Mouse (Mus musculus) urinary bladder, postnatal 10 days (tissue): ENCODE data around the gene Snx29.

Experiments used
- DNase-seq: peaks from one replicate; pipeline ENCODE4 v3.0.0; 2022; ENCODE audit warnings: low spot score

Snx29 gene

DNA sequence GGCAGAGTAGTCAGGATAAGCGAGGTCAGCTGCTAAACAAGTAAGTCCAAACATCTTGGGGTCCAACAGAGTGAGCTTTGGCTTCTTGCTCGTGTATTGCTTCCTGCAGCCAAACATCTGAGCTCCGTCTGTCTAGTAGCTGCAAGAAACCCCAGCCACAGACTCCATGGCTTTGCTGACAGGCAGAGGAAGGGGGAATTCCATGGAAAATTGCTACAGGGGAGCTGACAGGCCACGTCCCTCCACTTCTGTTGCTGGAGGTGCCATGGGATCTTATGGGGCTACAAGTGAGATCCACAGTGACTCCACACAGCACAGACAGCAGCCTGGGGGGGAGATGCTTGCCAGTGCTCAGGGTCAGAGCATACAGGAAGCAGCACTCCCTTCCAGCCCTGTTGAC lies 463.1 kb downstream of the Snx29 start:
- DNase-seq: no peak

DNA sequence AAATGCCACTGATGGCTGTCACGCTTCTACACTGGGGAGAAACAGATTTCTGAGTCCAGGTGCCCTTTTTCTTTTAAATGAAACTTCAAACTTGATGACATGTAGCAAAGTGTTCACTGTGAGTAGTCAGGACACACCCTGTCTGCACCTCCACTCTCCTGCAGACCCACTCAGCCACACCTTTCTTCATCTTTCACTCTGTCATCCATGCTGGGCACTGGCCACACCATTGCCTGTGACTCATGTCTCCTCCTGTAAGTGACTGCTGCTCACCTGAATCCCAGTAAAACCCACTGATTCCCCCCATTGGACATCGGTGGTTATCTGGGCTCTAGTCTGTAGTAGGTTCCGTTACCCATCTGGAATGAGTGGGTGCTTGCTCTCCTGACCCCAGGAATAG lies 467.8 kb downstream of the Snx29 start:
- no peak for DNase-seq

DNA sequence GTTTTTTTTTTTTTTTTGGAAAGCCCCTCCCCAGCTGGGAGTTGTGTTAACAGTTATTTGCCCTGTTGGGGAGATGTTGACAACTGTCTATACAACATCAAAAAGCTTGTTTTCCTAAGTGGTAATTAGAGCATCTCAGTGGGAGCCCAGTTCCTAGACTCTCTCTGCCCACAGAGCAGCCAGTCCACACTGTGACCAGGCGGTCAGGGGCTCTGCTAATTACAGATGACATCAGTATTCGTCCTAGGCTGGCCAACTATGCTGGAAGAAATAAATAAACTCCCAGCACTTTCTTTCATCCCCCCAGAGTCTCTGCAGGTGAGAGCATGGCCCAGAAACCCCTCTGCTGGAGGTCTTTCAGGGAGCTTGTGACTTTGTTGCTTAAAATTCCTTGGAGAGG lies 470.7 kb downstream of the Snx29 start:
- DNase-seq: no peak

DNA sequence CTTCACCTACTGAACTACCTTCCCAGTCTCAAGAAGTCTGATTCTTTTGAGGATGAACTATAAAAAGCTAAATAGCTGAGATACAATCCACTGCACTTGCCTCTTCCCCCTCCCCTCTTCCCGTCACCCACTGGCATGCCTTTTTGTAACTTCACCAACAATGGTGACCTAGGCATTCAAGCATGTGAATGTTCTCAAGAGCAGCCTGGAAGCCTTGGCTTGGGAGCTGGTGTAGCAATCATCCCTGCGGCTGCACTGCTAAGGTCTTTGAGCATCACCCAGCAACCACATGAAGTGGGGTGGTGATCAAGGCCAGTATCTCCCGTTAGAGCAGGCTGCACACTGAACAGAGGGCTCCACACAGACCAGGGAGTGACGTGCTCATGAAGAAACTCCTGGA lies 471.9 kb downstream of the Snx29 start:
- no peak for DNase-seq

DNA sequence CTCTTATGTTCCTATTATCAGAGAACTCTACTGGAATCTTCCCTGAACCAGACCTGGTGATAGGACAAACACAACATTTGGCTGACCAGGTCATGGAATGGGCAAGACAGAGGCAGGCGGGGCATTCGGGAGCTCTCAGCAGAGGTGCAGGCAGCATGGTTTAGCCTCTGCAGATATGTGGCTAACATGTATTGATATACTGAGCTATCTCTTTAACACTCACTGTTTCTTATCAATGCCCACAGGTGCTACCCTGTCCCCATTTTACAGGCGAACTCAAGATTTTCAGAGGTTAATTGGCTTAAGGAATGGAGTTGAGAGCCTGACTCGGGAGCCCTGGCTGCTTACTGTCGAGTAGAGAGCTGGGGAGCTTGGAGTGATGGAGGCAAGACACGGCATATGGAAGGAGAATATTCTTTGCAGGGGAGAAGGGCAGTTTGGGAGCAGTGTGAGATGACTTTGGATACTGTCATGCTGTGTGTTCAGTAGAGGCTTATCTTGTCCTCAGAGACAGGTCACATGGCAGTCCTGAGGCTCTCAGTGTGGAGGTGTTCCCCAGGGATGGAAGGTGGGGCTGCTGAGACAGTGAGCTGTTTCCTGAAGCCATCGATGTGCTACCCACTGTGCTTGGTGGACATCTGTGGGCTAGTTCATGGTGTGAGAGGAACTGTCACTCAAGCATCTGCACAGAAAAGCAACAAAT lies 473.2 kb downstream of the Snx29 start:
- no peak for DNase-seq

DNA sequence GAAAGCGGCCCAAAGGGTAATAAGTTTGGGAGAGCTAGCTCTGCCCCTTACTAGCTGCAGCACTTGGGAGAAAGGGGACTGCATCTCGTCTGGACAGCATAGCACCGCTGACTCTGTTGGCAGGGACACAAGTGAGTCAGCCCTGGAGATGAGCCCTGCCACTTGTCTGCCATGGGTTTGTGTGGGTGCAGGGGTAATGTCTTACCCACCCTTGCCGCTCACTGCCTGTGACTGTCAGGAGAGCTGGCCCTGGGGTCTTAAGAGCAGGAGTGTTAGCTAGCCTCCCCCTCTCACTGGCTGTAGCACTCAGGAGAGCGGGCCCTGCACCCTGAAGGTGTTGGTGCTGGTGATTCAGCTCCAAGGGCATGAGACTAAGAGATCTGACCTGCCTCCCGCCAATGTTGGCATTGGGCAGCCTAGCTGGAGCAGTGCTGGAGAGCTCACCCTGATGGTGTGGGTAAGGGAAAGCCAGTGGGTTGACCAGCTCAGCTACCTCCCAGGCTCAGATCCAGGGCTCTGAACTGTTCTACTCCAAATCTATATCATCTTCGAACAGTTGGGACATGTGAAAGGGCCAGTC lies 479.3 kb downstream of the Snx29 start:
- no peak for DNase-seq
